Mouse (Mus musculus) heart, embryonic 14.5 days (tissue): ENCODE results near the gene AK157302. TPM values are rescaled to one million over a fixed set of nuclear protein-coding genes. Genes with fewer than 3 reads are reported as not detected.

ENCODE experiments used
- ATAC-seq: fragments of 200-750 bp; cut with Nextera tagmentation; 2 replicates; pipeline ENCODE4 v1.8.0; 2017; ENCODE audit warnings: low read depth, moderate TSS enrichment; ENCODE audit not compliant: insufficient number of reproducible peaks, insufficient read depth, low FRiP score
- H3K27ac ChIP-seq, 2 experiments: fragments of 200-500 bp in 1 of 2; fragments of 300-500 bp in 1 of 2; sonication (generic) in 1 of 2; replicated peaks in 1 of 2; 2 replicates each; pipeline ENCODE4 v1.5.1; 2012 to 2014; ENCODE audit warnings: low read depth in 2 of 2, low read length in 2 of 2, control low read depth in 1 of 2, mild to moderate bottlenecking in 1 of 2, mixed read lengths in 1 of 2; ENCODE audit not compliant: control insufficient read depth in 1 of 2, insufficient read depth in 1 of 2
- H3K27me3 ChIP-seq: fragments of 300-500 bp; sonication (generic); 2 replicates; pipeline ENCODE4 v1.6.1; 2014; ENCODE audit warnings: mild to moderate bottlenecking, low read length, control low read depth; ENCODE audit not compliant: control insufficient read depth, insufficient read depth
- H3K36me3 ChIP-seq: fragments of 300-500 bp; sonication (generic); 2 replicates; pipeline ENCODE4 v1.6.1; 2014; ENCODE audit warnings: mild to moderate bottlenecking, control low read depth, low read length, mixed read lengths; ENCODE audit not compliant: control insufficient read depth, insufficient read depth
- H3K4me1 ChIP-seq, 2 experiments: fragments of 200-500 bp in 1 of 2; fragments of 300-500 bp in 1 of 2; sonication (generic) in 1 of 2; 2 replicates each; pipeline ENCODE4 v1.6.1; 2012 to 2014; ENCODE audit warnings: low read length in 2 of 2, control low read depth in 1 of 2, mixed read lengths in 1 of 2; ENCODE audit not compliant: control insufficient read depth in 2 of 2, insufficient read depth in 2 of 2
- H3K4me2 ChIP-seq: fragments of 300-500 bp; sonication (generic); 2 replicates; pipeline ENCODE4 v1.6.1; 2014; ENCODE audit warnings: mild to moderate bottlenecking, low read length
- H3K4me3 ChIP-seq, 2 experiments: fragments of 200-500 bp in 1 of 2; fragments of 300-500 bp in 1 of 2; sonication (generic) in 1 of 2; 2 replicates each; pipeline ENCODE4 v1.5.1; 2012 to 2014; ENCODE audit warnings: low read length in 2 of 2, mild to moderate bottlenecking in 2 of 2, control low read depth in 1 of 2, low read depth in 1 of 2, moderate library complexity in 1 of 2; ENCODE audit not compliant: control insufficient read depth in 1 of 2, insufficient read depth in 1 of 2
- H3K9ac ChIP-seq: fragments of 300-500 bp; sonication (generic); 2 replicates; pipeline ENCODE4 v1.6.1; 2014; ENCODE audit warnings: mild to moderate bottlenecking, low read length
- H3K9me3 ChIP-seq: fragments of 300-500 bp; sonication (generic); 2 replicates; pipeline ENCODE4 v1.6.1; 2016; ENCODE audit warnings: low read length, control low read depth; ENCODE audit not compliant: control insufficient read depth
- WGBS: fragments of 180-500 bp; shearing (Covaris S2); extraction: QIAGEN DNeasy Blood & Tissue Kit; methylation state at CpG from one replicate; pipeline ENCODE4 v1.1.7; 2014; 5-methylcytosine and 5-hydroxymethylcytosine counted together
- polyA plus RNA-seq: library from polyadenylated mRNA; unstranded; fragments of >200 nt; fragmentation: Nextera tagmentation; extraction: Ambion mirVana; gene quantifications from 2 replicates; pipeline ENCODE4 v1.2.1, GENCODE M21; 2014

AK157302 gene
- polyA plus RNA-seq: 0.57 and 0.61 TPM in 2 replicates

DNA sequence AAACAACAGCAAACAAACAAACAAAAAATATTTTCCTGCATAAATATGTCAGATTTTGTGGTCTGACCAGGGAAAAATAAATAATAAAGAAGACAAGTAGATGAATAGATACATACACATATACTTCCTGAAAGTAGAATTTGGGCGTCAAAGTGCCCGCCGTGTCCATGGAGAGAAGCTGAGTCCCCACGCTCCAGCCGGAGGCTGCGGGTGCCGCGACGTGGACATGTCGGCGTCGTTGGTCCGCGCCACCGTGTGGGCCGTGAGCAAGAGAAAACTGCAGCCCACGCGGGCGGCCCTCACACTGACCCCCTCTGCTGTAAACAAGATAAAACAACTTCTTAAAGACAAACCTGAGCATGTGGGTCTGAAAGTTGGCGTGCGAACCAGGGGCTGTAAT, at the start of gene AK157302:
Gene AK157302 (plus strand): TSS at position 144 of the 400 bp plus-strand sequence.
- Histone ChIP-seq H3K27me3 (no peaks in the 10 kb centered on the region), H3K4me3 (no peak within 1 kb of the TSS), H3K9ac (no peak within 1 kb of the TSS), H3K4me2 (no peak within 1 kb of the TSS), H3K36me3 (no peaks in the 10 kb centered on the region), H3K4me1 (no peaks in the 10 kb centered on the region), H3K9me3 (no peaks in the 10 kb centered on the region), H3K27ac (no peak within 1 kb of the TSS)
- ATAC-seq: no peak
- 93% methylated on average over 21 of the region's 21 CpGs for WGBS

- Histone ChIP-seq H3K36me3 (peaks cover 81% of the 10 kb centered on the region), H3K4me1 (0 out of 4 replicates have a peak, but pooled peaks cover 0 to under 1% of the 10 kb centered on the region in 2 experiments), H3K9ac (no peak overlapping the region), H3K4me2 (no peak overlapping the region), H3K9me3 (no peaks in the 10 kb centered on the region), H3K4me3 (no peak overlapping the region), H3K27ac (no peak overlapping the region), H3K27me3 (no peaks in the 10 kb centered on the region)
- ATAC-seq: no peak
- 85% methylated on average over 9 of the region's 9 CpGs for WGBS
Observed at GRCm38 (mm10) chr13:21446796-21447195, 48.2 kb upstream of the AK157302 start.

DNA sequence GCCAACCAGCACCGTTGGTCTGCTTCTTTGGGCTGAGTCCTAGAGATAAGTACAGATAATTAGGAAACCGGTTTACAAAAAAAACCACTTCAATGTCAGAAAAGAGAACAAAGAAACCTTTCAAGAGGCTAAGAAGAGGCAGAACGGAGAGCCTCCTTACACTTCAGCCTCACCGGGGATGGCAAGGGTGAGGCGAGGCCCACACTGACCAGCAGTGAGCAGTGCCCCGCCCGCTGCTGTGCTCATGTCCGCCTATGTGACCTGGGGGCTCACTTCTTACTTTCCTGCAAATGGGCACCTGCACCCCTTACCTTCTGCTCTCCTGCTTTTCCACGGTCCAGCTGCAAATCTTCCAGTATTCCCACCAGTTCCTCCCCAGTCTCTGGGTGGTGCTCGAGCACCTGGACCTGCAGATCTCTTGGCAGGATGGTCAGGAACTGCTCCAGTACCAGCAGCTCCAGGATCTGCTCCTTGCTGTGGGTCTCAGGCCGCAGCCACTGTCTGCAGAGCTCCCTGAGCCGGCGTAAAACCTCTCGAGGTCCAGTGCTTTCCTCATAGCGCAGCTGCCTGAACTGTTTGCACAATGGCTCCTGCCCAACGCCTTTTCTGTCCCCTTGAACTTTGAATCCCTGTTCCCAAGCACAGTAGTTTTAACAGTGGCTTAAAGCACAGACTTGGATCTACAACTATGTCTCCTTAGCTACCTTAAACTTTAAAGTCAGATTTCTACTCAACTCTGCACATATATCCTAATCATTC, 47.0 kb upstream of the AK157302 start:
- H3K4me2 ChIP-seq: no peak overlapping the region
- WGBS: 82% methylated on average over 16 of the region's 16 CpGs
- H3K27ac ChIP-seq: no peak overlapping the region
- no peaks in the 10 kb centered on the region for H3K27me3 ChIP-seq
- H3K4me3 ChIP-seq: no peak overlapping the region
- H3K4me1 ChIP-seq: peaks cover 2 to 8% of the 10 kb centered on the region in 2 experiments; a peak in 3 of 4 replicates
- H3K36me3 ChIP-seq: peaks cover 79% of the 10 kb centered on the region
- no peaks in the 10 kb centered on the region for H3K9me3 ChIP-seq
- no peak overlapping the region for H3K9ac ChIP-seq
- ATAC-seq: no peak

- ATAC-seq: no peak
- Histone ChIP-seq H3K27ac (peak overlapping the region; percentile 80 to 84), H3K4me2 (peak overlapping the region; percentile 64), H3K36me3 (peaks cover 29% of the 10 kb centered on the region), H3K4me3 (peak overlapping the region; percentile 81 to 89), H3K27me3 (no peaks in the 10 kb centered on the region), H3K9me3 (no peaks in the 10 kb centered on the region), H3K9ac (peak overlapping the region; percentile 89), H3K4me1 (peaks cover 8 to 10% of the 10 kb centered on the region in 2 experiments)
- WGBS: 2% methylated on average over 13 of the region's 13 CpGs
Observed at GRCm38 (mm10) chr13:21453042-21453441, 42.0 kb upstream of the AK157302 start.

GRCm38 (mm10) chr13:21453449-21453848, 41.6 kb upstream of the AK157302 start, which contains the start of gene Zscan26:
Gene Zscan26 (minus strand): TSS chr13:21453730.
- Histone ChIP-seq H3K9ac (peak within 1 kb of the TSS; percentile 89), H3K4me1 (peaks cover 8 to 10% of the 10 kb centered on the region in 2 experiments), H3K4me2 (peak within 1 kb of the TSS; percentile 64), H3K27me3 (no peaks in the 10 kb centered on the region), H3K9me3 (no peaks in the 10 kb centered on the region), H3K4me3 (peak within 1 kb of the TSS; percentile 81 to 89), H3K36me3 (peaks cover 25% of the 10 kb centered on the region), H3K27ac (peak within 1 kb of the TSS; percentile 80 to 84)
- WGBS: under 1% methylated on average over 23 of the region's 23 CpGs
- peak; percentile 72; the same call in 1 of the 2 replicates for ATAC-seq

- H3K4me1 ChIP-seq: peaks cover 8 to 10% of the 10 kb centered on the region in 2 experiments
- H3K4me3 ChIP-seq: no peak overlapping the region
- H3K36me3 ChIP-seq: peaks cover 18% of the 10 kb centered on the region
- 33% methylated on average over 3 of the region's 3 CpGs for WGBS
- no peaks in the 10 kb centered on the region for H3K9me3 ChIP-seq
- peak overlapping the region; percentile 64 for H3K4me2 ChIP-seq
- no peak for ATAC-seq
- H3K9ac ChIP-seq: no peak overlapping the region
- no peaks in the 10 kb centered on the region for H3K27me3 ChIP-seq
- peak overlapping the region; percentile 20 to 84; a peak in 1 of 4 replicates for H3K27ac ChIP-seq
Observed at GRCm38 (mm10) chr13:21454133-21454532, 40.9 kb upstream of the AK157302 start.

DNA sequence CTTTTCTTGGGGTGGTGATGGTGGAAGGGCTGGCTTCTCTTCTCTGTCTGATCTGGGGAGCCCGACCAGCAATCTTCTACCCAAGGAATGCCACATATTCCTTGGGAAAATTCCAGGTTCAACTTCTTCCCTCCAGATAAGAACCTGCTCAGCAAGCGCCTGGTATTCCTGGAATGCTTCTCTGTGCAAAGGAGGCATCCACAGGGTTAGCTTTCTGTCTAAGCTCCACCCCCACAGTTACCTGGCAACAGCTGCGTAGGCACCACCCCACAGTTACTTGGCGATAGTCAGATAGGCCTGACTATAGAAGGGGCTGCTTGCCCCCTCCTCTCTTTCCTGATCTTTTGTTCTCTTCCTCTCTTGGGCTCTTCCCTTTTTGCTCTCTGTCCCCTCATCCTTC, 38.7 kb upstream of the AK157302 start:
- no peak overlapping the region for H3K9ac ChIP-seq
- H3K9me3 ChIP-seq: no peaks in the 10 kb centered on the region
- ATAC-seq: no peak
- H3K27me3 ChIP-seq: no peaks in the 10 kb centered on the region
- H3K4me3 ChIP-seq: no peak overlapping the region
- no peak overlapping the region for H3K4me2 ChIP-seq
- 7% methylated on average over 4 of the region's 4 CpGs for WGBS
- H3K27ac ChIP-seq: no peak overlapping the region
- peaks cover 7% of the 10 kb centered on the region for H3K36me3 ChIP-seq
- peaks cover 8 to 10% of the 10 kb centered on the region in 2 experiments for H3K4me1 ChIP-seq
